Mouse (Mus musculus): ENCODE measurements around the gene Epb41l4b.

Gene Epb41l4b

GRCm38 (mm10) chr4:57143026-57143937 is at the start of gene Epb41l4b:
Epb41l4b (minus strand) TSS chr4:57143437.
- peak; percentile 84 for DNase-seq (ENCODE audit: low spot score)

GRCm38 (mm10) chr4:57191543-57192283 is 48.5 kb upstream of the Epb41l4b start:
- no peak for DNase-seq (ENCODE audit: low spot score)

GRCm38 (mm10) chr4:57189881-57190280 is 46.6 kb upstream of the Epb41l4b start:
- DNase-seq (ENCODE audit: low spot score) = no peak

GRCm38 (mm10) chr4:57186035-57186434 is 42.8 kb upstream of the Epb41l4b start:
- peak; percentile 80 for DNase-seq (ENCODE audit: low spot score)

- DNase-seq (ENCODE audit: low spot score) = no peak
These were observed 42.2 kb upstream of the Epb41l4b start for GRCm38 (mm10) chr4:57185462-57185861.

- no peak for DNase-seq (ENCODE audit: low spot score)
These were observed 40.3 kb upstream of the Epb41l4b start for GRCm38 (mm10) chr4:57183493-57183892.

- no peak for DNase-seq (ENCODE audit: low spot score)
These were observed 38.3 kb upstream of the Epb41l4b start for GRCm38 (mm10) chr4:57181538-57181937.

- no peak for DNase-seq (ENCODE audit: low spot score)
These were observed 35.6 kb upstream of the Epb41l4b start for GRCm38 (mm10) chr4:57178881-57179280.

- DNase-seq (ENCODE audit: low spot score) = peak; percentile 54
These were observed 32.1 kb upstream of the Epb41l4b start for GRCm38 (mm10) chr4:57175329-57175728.

- DNase-seq (ENCODE audit: low spot score) = no peak
These were observed 29.6 kb upstream of the Epb41l4b start for GRCm38 (mm10) chr4:57172861-57173260.

- no peak for DNase-seq (ENCODE audit: low spot score)
These were observed 28.6 kb upstream of the Epb41l4b start for GRCm38 (mm10) chr4:57171817-57172216.

- no peak for DNase-seq (ENCODE audit: low spot score)
These were observed 25.4 kb upstream of the Epb41l4b start for GRCm38 (mm10) chr4:57168680-57169079.

GRCm38 (mm10) chr4:57168277-57168676 is 25.0 kb upstream of the Epb41l4b start:
- no peak for DNase-seq (ENCODE audit: low spot score)

- DNase-seq (ENCODE audit: low spot score) = peak; percentile 29
These were observed 24.0 kb upstream of the Epb41l4b start for GRCm38 (mm10) chr4:57166922-57167870.

GRCm38 (mm10) chr4:57165654-57166053 is 22.4 kb upstream of the Epb41l4b start:
- DNase-seq (ENCODE audit: low spot score) = peak; percentile 32

- DNase-seq (ENCODE audit: low spot score) = no peak
These were observed 21.5 kb upstream of the Epb41l4b start for GRCm38 (mm10) chr4:57164578-57165210.

- DNase-seq (ENCODE audit: low spot score) = no peak
These were observed 19.8 kb upstream of the Epb41l4b start for GRCm38 (mm10) chr4:57162789-57163722.

- DNase-seq (ENCODE audit: low spot score) = no peak
These were observed 17.3 kb upstream of the Epb41l4b start for GRCm38 (mm10) chr4:57160571-57160970.

- DNase-seq (ENCODE audit: low spot score) = no peak
These were observed 13.4 kb upstream of the Epb41l4b start for GRCm38 (mm10) chr4:57156549-57157169.

- peak; percentile 48 for DNase-seq (ENCODE audit: low spot score)
These were observed 10.6 kb upstream of the Epb41l4b start for GRCm38 (mm10) chr4:57153838-57154237.

Measured in embryo, embryonic 10 days (tissue).